Mouse (Mus musculus) embryonic facial prominence, embryonic 14.5 days (tissue): Measurements from ENCODE around the gene Fam136a. TPM values are rescaled to one million over a fixed set of nuclear protein-coding genes. Genes with fewer than 3 reads are reported as not detected.
"Not testable (repeated sequence)": the region's sequence is repeated elsewhere in the genome, so short reads cannot be mapped to it uniquely, and the experiment has no call there.

Experiments used
- ATAC-seq: fragments of 200-750 bp; cut with Nextera tagmentation; 2 replicates; pipeline ENCODE4 v1.8.0; 2017; ENCODE audit warnings: low read depth, moderate number of reproducible peaks, moderate TSS enrichment
- DNase-seq: peaks from one replicate; pipeline ENCODE4 v3.0.0-alpha.2; 2015; ENCODE audit warnings: low spot score
- H3K27ac ChIP-seq: fragments of 300-500 bp; sonication (generic); replicated peaks from 2 replicates; pipeline ENCODE4 v1.5.1; 2014; ENCODE audit warnings: low read depth, mild to moderate bottlenecking, low read length, moderate library complexity
- H3K27me3 ChIP-seq: fragments of 300-500 bp; sonication (generic); replicated peaks from 2 replicates; pipeline ENCODE4 v1.6.1; 2014; ENCODE audit warnings: low read length; ENCODE audit not compliant: control insufficient read depth, insufficient read depth
- H3K36me3 ChIP-seq: fragments of 300-500 bp; sonication (generic); 2 replicates; pipeline ENCODE4 v1.6.1; 2014; ENCODE audit warnings: low read length, mixed read lengths; ENCODE audit not compliant: control insufficient read depth, insufficient read depth
- H3K4me1 ChIP-seq: fragments of 300-500 bp; sonication (generic); 2 replicates; pipeline ENCODE4 v1.6.1; 2014; ENCODE audit warnings: antibody characterized with exemption, low read length; ENCODE audit not compliant: control insufficient read depth, insufficient read depth
- H3K4me2 ChIP-seq: fragments of 300-500 bp; sonication (generic); 2 replicates; pipeline ENCODE4 v1.6.1; 2014; ENCODE audit warnings: low read depth, mild to moderate bottlenecking, low read length, moderate library complexity, mixed read lengths
- H3K4me3 ChIP-seq: fragments of 300-500 bp; sonication (generic); 2 replicates; pipeline ENCODE4 v1.5.1; 2014; ENCODE audit warnings: low read depth, mild to moderate bottlenecking, low read length
- H3K9ac ChIP-seq: fragments of 300-500 bp; sonication (generic); 2 replicates; pipeline ENCODE4 v1.6.1; 2014; ENCODE audit warnings: low read depth, mild to moderate bottlenecking, low read length, moderate library complexity, mixed read lengths
- H3K9me3 ChIP-seq: fragments of 300-500 bp; sonication (generic); 2 replicates; pipeline ENCODE4 v1.6.1; 2016; ENCODE audit warnings: low read length; ENCODE audit not compliant: control insufficient read depth
- WGBS: fragments of 180-500 bp; shearing (Covaris S2); extraction: QIAGEN DNeasy Blood & Tissue Kit; methylation state at CpG from one replicate; pipeline ENCODE4 v1.1.7; 2014; 5-methylcytosine and 5-hydroxymethylcytosine counted together
- polyA plus RNA-seq: library from polyadenylated mRNA; unstranded; fragments of >200 nt; fragmentation: Nextera tagmentation; extraction: Ambion mirVana; gene quantifications from 2 replicates; pipeline ENCODE4 v1.2.1, GENCODE M21; 2014

The Fam136a gene
- polyA plus RNA-seq, 1 experiment from 2014 or later = 118 TPM

DNA sequence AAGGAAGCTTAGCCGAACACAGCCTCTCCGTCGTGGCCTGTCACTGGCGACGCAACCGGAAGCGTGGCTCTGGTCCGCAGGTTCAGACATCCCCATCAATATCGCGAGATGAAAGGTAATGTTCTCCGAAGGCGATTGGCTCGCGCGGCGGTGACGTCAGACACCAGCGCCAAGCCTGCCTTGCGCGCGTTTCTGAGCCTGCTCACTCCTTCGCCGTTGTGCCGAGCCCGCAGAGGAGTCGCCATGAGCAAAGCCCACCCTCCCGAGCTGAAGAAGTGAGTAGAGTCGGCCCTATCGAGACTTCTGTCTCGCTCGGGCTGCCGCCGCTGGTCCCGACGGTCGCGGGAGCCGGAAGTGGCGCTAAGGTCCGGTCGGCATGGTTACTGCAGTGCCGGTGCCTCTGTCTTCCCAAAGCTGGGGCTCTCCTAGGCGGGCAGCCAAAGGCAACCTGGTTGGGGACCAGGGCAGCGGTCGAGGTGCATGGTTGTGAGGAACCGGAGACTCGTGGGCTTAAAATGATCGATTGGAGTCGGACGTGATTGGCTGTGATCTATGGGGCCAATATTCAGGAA, 6.0 kb downstream of the Fam136a start:
- Histone ChIP-seq H3K36me3 (peaks cover 26% of the 10 kb centered on the region), H3K27ac (peak overlapping the region; percentile 94), H3K4me3 (peak overlapping the region; percentile 83), H3K27me3 (no peaks in the 10 kb centered on the region), H3K9me3 (no peaks in the 10 kb centered on the region), H3K9ac (peak overlapping the region; percentile 94), H3K4me2 (peak overlapping the region; percentile 90), H3K4me1 (peaks cover 14% of the 10 kb centered on the region)
- WGBS = under 1% methylated on average over 50 of the region's 50 CpGs
- ATAC-seq (peak; percentile 98), DNase-seq (peak; percentile 99)

DNA sequence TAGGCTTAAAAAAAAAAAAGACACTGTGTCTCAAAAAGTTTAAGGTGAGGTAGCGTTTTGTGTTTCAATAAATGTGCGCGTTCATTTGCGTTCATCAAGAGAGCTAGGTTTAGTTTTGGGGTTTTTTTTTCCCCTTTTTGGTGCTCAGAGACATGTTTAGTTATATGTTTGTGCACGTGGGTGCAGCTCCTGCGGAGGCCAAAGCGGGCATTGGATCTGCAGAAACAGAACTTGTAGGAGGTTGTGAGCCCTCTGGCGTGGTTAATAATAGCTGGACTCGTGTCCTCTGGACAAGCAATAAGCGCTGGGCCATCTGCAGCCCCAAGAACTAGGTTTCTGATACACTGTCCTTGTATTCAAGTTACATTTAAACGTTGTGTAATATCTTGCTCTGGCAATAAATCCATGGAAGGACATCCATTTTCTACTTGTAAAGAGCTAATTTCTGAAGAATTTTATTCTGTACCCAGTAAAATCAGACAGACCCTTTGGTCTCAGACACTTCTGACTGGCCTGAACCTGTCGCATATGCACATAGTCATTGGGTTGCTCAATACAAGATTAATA, 6.6 kb downstream of the Fam136a start:
- DNase-seq (no peak), ATAC-seq (no peak)
- Histone ChIP-seq H3K27me3 (no peaks in the 10 kb centered on the region), H3K9me3 (no peaks in the 10 kb centered on the region), H3K4me2 (peak overlapping the region; percentile 90), H3K36me3 (peaks cover 32% of the 10 kb centered on the region), H3K9ac (peak overlapping the region; percentile 94), H3K4me1 (peaks cover 14% of the 10 kb centered on the region), H3K27ac (no peak overlapping the region), H3K4me3 (peak overlapping the region; percentile 83)
- WGBS = 6% methylated on average over 12 of the region's 12 CpGs

DNA sequence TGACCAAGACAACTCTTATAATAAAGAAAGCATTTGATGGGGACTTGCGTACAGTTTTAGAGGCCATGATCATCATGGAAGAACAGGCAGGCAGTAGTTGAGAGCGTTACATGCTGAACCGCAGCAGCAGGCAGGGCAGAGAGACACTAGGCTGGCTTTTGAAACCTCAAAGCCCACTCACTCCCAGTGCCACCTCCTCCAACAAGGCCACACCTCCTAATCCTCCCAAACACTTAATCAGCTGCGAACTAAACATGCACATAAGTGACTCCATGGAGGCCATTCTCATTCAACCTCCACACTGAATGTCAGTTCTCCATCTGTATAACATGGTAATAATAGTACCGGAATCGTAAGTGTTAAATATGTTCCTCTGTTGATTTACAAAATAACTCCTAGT, 8.1 kb downstream of the Fam136a start:
- no peaks in the 10 kb centered on the region for H3K27me3 ChIP-seq
- H3K4me2 ChIP-seq = no peak overlapping the region
- DNase-seq (no peak), ATAC-seq (no peak)
- WGBS = 94% methylated on average over 6 of the region's 6 CpGs
- H3K36me3 ChIP-seq = peaks cover 36% of the 10 kb centered on the region
- no peaks in the 10 kb centered on the region for H3K9me3 ChIP-seq
- peaks cover 14% of the 10 kb centered on the region for H3K4me1 ChIP-seq
- no peak overlapping the region for H3K9ac ChIP-seq
- no peak overlapping the region for H3K27ac ChIP-seq
- H3K4me3 ChIP-seq = no peak overlapping the region

DNA sequence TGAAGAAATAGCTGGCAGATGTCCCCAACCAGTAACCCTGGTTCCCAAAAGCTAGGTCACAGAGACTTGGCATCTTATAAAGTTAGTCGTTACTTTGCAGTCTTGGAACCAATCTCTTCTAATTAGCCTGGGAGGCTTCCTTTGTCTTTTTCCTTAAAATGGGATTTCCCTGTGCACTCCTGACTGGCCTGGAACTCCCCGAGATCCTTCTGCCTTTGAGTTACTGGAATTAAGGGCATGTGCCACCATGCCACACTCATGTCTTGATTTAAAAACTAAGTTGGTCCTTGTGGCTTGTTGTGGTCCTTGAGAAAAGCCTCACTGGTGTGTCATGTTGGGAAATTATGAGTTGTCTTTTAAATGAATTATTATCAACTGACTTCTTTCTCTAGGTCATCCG, 12.9 kb downstream of the Fam136a start:
- Histone ChIP-seq H3K27ac (no peak overlapping the region), H3K27me3 (no peaks in the 10 kb centered on the region), H3K4me1 (no peaks in the 10 kb centered on the region), H3K9me3 (no peaks in the 10 kb centered on the region), H3K4me3 (no peak overlapping the region), H3K9ac (no peak overlapping the region), H3K36me3 (peaks cover 51% of the 10 kb centered on the region), H3K4me2 (no peak overlapping the region)
- DNase-seq (no peak), ATAC-seq (no peak)
- 91% methylated on average over 3 of the region's 3 CpGs for WGBS

DNA sequence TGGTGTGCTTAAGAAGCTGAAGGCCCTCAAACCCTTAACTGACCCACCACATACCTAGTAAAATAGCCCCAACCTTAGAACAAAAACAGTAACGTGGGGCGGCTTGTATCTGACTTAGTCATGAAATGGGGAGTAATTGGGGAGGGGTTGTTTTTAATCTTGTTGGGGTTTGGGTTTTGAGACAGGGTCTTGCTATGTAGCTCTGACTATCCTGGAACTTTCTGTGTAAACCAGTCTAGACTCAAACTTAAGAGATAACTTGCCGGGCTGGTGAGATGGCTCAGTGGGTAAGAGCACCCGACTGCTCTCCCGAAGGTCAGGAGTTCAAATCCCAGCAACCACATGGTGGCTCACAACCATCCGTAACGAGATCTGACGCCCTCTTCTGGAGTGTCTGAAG, 14.7 kb downstream of the Fam136a start:
- H3K9me3 ChIP-seq, DNase-seq, H3K4me1 ChIP-seq, H3K9ac ChIP-seq, H3K4me2 ChIP-seq, ATAC-seq, H3K4me3 ChIP-seq, H3K27ac ChIP-seq, H3K27me3 ChIP-seq: not testable (repeated sequence)
- 70% methylated on average over 6 of the region's 8 CpGs for WGBS
- H3K36me3 ChIP-seq = peaks cover 48% of the 10 kb centered on the region

DNA sequence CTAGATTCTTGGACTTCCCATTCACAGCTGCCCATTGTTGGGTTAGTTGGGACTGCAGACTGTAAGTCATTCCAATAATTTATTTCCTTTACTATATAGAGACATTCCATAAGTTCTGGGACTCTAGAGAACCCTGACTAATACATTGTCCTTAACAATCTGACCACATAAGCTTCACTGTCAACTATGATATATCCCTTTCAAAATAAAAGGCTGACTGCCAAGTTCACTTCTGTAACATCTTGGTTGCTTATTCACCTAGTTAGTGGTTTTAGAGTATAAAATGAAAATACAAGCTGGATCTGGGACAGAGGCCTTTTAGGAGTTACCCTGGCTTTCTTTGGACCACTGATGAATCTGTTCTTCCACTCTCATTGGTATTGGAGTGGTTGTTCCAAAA, 17.1 kb downstream of the Fam136a start:
- DNase-seq (no peak), ATAC-seq (no peak)
- Histone ChIP-seq H3K4me2 (no peak overlapping the region), H3K27ac (no peak overlapping the region), H3K4me3 (no peak overlapping the region), H3K9ac (no peak overlapping the region), H3K9me3 (no peaks in the 10 kb centered on the region), H3K36me3 (peaks cover 52% of the 10 kb centered on the region), H3K4me1 (no peaks in the 10 kb centered on the region), H3K27me3 (no peaks in the 10 kb centered on the region)

GRCm38 (mm10) chr6:86383370-86383769, 17.9 kb downstream of the Fam136a start:
- 43% methylated on average over 16 of the region's 16 CpGs for WGBS

DNA sequence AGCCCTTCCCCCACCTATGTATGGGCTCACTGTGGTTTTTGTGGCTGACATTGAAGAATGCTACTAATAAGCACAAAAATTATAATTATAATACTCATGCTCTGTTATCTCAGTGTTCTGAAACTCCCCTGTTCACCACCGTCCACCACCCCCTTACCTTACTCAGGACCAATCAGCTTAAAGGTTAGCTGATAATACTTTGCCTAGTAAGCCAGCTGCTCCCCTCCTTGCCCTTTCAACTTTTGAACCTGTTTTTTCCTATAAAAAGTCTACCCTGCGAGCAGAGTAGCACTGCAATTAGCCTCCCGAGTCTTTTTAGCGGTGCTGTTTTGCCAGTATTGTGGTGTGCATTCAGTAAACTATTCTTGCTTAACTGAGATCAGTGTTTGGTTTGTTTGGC, 19.2 kb downstream of the Fam136a start:
- Histone ChIP-seq H3K27me3 (no peaks in the 10 kb centered on the region), H3K9me3 (no peaks in the 10 kb centered on the region), H3K36me3 (peaks cover 52% of the 10 kb centered on the region), H3K4me3 (no peak overlapping the region), H3K4me1 (no peaks in the 10 kb centered on the region), H3K9ac (no peak overlapping the region), H3K4me2 (no peak overlapping the region), H3K27ac (no peak overlapping the region)
- 62% methylated on average over 4 of the region's 4 CpGs for WGBS
- DNase-seq (no peak), ATAC-seq (no peak)

More at GRCm38 (mm10) chr6:86383370-86383769, 17.9 kb downstream of the Fam136a start:
- H3K27me3 ChIP-seq = no peaks in the 10 kb centered on the region
- DNase-seq = no peak
- no peak overlapping the region for H3K4me3 ChIP-seq
- no peak overlapping the region for H3K4me2 ChIP-seq
- no peak overlapping the region for H3K9ac ChIP-seq
- H3K36me3 ChIP-seq = peaks cover 52% of the 10 kb centered on the region
- no peak for ATAC-seq
- H3K4me1 ChIP-seq = no peaks in the 10 kb centered on the region
- no peak overlapping the region for H3K27ac ChIP-seq
- H3K9me3 ChIP-seq = no peaks in the 10 kb centered on the region
